Mouse (Mus musculus) kidney, adult 2 months (tissue): Measurements from ENCODE around the gene Fgf12.

Experiments used
- CTCF ChIP-seq: fragments of 200-500 bp; conservative IDR thresholded peaks from 2 replicates; pipeline ENCODE4 v1.5.1; 2011; ENCODE audit warnings: low read depth, mild to moderate bottlenecking, control low read depth, low read length, moderate library complexity, mixed read lengths; ENCODE audit not compliant: insufficient read depth, insufficient read length
- POLR2A ChIP-seq: fragments of 200-500 bp; IDR thresholded peaks from one replicate; pipeline ENCODE4 v1.6.1; 2011; ENCODE audit warnings: low read depth, low read length, control low read depth

- TF ChIP-seq CTCF (no peak), POLR2A (no peak)
These were observed 441.2 kb downstream of the Fgf12 start for GRCm38 (mm10) chr16:28311618-28312017.
